Mouse (Mus musculus) heart, adult 2 months (tissue): ENCODE data around the gene Dgkz.

ENCODE experiments used
- CTCF ChIP-seq: fragments of 200-600 bp; IDR thresholded peaks from 2 replicates; pipeline ENCODE4 v1.8.1; 2022; ENCODE audit warnings: antibody characterized with exemption, mild to moderate bottlenecking, moderate library complexity
- EP300 ChIP-seq: fragments of 200-500 bp; IDR thresholded peaks from 2 replicates; pipeline ENCODE4 v1.6.1; 2011; ENCODE audit warnings: low read depth, low read length, control low read depth; ENCODE audit not compliant: insufficient read depth
- POLR2A ChIP-seq: fragments of 200-500 bp; IDR thresholded peaks from 2 replicates; pipeline ENCODE4 v1.6.1; 2011; ENCODE audit warnings: mild to moderate bottlenecking, low read depth, low read length, control low read depth; ENCODE audit not compliant: insufficient read depth

DNA sequence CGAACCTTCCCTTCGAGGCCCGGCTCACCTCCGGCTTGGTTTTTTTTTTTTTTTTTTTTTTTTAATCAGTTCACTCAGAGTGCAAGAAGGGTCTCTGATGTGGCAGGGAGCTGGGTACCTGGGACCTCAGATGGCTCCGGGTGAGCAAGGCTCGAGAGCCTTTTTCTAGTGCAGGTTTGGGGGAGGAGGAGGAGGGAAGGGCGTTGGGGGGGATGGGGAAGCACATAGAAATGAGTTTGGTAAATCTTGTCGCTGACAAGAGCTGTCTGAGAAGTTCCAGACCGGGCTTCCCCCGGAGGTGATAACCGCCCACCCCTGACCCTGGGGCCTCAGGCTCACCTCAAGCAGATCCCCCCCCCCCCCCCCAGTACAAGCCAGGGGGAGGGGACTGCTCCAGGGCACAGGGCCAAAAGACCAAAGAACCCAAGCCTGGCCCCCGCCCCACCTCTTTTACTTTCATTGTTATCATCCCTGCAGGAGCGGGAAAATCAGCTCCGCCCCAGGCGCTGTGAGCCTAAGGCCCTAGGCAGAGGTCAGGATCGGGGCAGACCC is 43.4 kb downstream of the Dgkz start, which contains the start of gene Mdk:
- no peak for TF ChIP-seq CTCF
- no peak for TF ChIP-seq POLR2A
- no peak for TF ChIP-seq EP300
